Mouse (Mus musculus) limb, embryonic 15.5 days (tissue): ENCODE measurements at regions not wholly inside any gene's neighbourhood (a gene's known extent, or its start where the extent isn't known, plus 50 kb on each side); places are given as distances from the start of the nearest gene placed in this dataset. TPM values are rescaled to one million over a fixed set of nuclear protein-coding genes. Genes with fewer than 3 reads are reported as not detected.

Experiments used
- ATAC-seq: fragments of 200-750 bp; cut with Nextera tagmentation; 2 replicates; pipeline ENCODE4 v1.8.0; 2017; ENCODE audit warnings: low read depth, moderate TSS enrichment; ENCODE audit not compliant: insufficient number of reproducible peaks, low FRiP score, low TSS enrichment
- H3K27ac ChIP-seq: fragments of 300-500 bp; sonication (generic); 2 replicates; pipeline ENCODE4 v1.5.1; 2015; ENCODE audit warnings: moderate library complexity, mild to moderate bottlenecking, inconsistent platforms
- H3K27me3 ChIP-seq: fragments of 300-500 bp; sonication (generic); 2 replicates; pipeline ENCODE4 v1.6.1; 2015; ENCODE audit warnings: inconsistent platforms
- H3K36me3 ChIP-seq: fragments of 300-500 bp; sonication (generic); 2 replicates; pipeline ENCODE4 v1.6.1; 2015; ENCODE audit warnings: inconsistent platforms
- H3K4me1 ChIP-seq: fragments of 300-500 bp; sonication (generic); 2 replicates; pipeline ENCODE4 v1.6.1; 2015; ENCODE audit warnings: inconsistent platforms
- H3K4me2 ChIP-seq: fragments of 300-500 bp; sonication (generic); 2 replicates; pipeline ENCODE4 v1.6.1; 2015; ENCODE audit warnings: mild to moderate bottlenecking, inconsistent platforms
- H3K4me3 ChIP-seq: fragments of 300-500 bp; sonication (generic); 2 replicates; pipeline ENCODE4 v1.5.1; 2015; ENCODE audit warnings: mild to moderate bottlenecking, inconsistent platforms
- H3K9ac ChIP-seq: fragments of 300-500 bp; sonication (generic); 2 replicates; pipeline ENCODE4 v1.6.1; 2015; ENCODE audit warnings: inconsistent platforms
- H3K9me3 ChIP-seq: fragments of 300-500 bp; sonication (generic); 2 replicates; pipeline ENCODE4 v1.6.1; 2016; ENCODE audit warnings: inconsistent platforms
- WGBS: fragments of 180-500 bp; shearing (Covaris S2); methylation state at CpG from one replicate; pipeline ENCODE4 v1.1.7; 2015; 5-methylcytosine and 5-hydroxymethylcytosine counted together
- microRNA counts: library from miRNA; unstranded; fragments of <30 nt; microRNA quantifications from one replicate; lab custom pipeline; 2016
- microRNA-seq: library from miRNA; unstranded; fragments of <30 nt; microRNA quantifications from one replicate; pipeline ENCODE4, GENCODE M21; 2016

GRCm38 (mm10) chr14:78157660-78158059, 68.9 kb upstream of the Fam216b start:
- Histone ChIP-seq H3K27ac (no peak overlapping the region), H3K9ac (no peak overlapping the region), H3K36me3 (no peaks in the 10 kb centered on the region), H3K9me3 (no peaks in the 10 kb centered on the region), H3K27me3 (no peaks in the 10 kb centered on the region), H3K4me2 (no peak overlapping the region), H3K4me3 (no peak overlapping the region), H3K4me1 (no peaks in the 10 kb centered on the region)
- WGBS, result 64% methylated on average over 2 of the region's 2 CpGs
- no peak for ATAC-seq

GRCm38 (mm10) chr14:78148851-78149250, 60.0 kb upstream of the Fam216b start:
- Histone ChIP-seq H3K4me1 (no peaks in the 10 kb centered on the region), H3K9me3 (no peaks in the 10 kb centered on the region), H3K9ac (no peak overlapping the region), H3K27ac (no peak overlapping the region), H3K4me2 (no peak overlapping the region), H3K36me3 (no peaks in the 10 kb centered on the region), H3K4me3 (no peak overlapping the region), H3K27me3 (no peaks in the 10 kb centered on the region)
- no peak for ATAC-seq
- 89% methylated on average over 1 of the region's 1 CpGs for WGBS

- 36% methylated on average over 4 of the region's 4 CpGs for WGBS
- Histone ChIP-seq H3K4me2 (no peak overlapping the region), H3K27me3 (no peaks in the 10 kb centered on the region), H3K4me3 (no peak overlapping the region), H3K27ac (no peak overlapping the region), H3K36me3 (no peaks in the 10 kb centered on the region), H3K9ac (no peak overlapping the region), H3K4me1 (no peaks in the 10 kb centered on the region), H3K9me3 (no peaks in the 10 kb centered on the region)
- ATAC-seq, result no peak
Observed at GRCm38 (mm10) chr14:78143751-78144150, 54.9 kb upstream of the Fam216b start.

MicroRNAs encoded in the stretch of these regions (microRNA counts, 519-probe panel; counts per million panel counts)
- microRNA mmu-miR-1971 (lab: Ali Mortazavi, UCI), result not detected

Small RNAs in the stretch of these regions (microRNA-seq; reads per million reads assigned to microRNA genes)
- gene Mir1971, result not detected
